Mouse (Mus musculus) liver, adult 2 months (tissue): ENCODE data around the gene B2m. TPM values are rescaled to one million over a fixed set of nuclear protein-coding genes. Genes with fewer than 3 reads are reported as not detected.

Source experiments
- DNase-seq: peaks from one replicate; pipeline ENCODE4 v3.0.0-alpha.2; 2011; ENCODE audit warnings: low read depth, low spot score; ENCODE audit errors: extremely low read depth
- H3K27ac ChIP-seq: fragments of 200-500 bp; replicated peaks from 2 replicates; pipeline ENCODE4 v1.5.1; 2012; ENCODE audit warnings: low read depth, mild to moderate bottlenecking, control low read depth, inconsistent platforms, low read length; ENCODE audit not compliant: insufficient read depth
- H3K27me3 ChIP-seq: fragments of 200-500 bp; 2 replicates; pipeline ENCODE4 v1.6.1; 2012; ENCODE audit warnings: mild to moderate bottlenecking, moderate library complexity, low read length, inconsistent platforms; ENCODE audit not compliant: control insufficient read depth, insufficient read depth
- H3K36me3 ChIP-seq: fragments of 200-500 bp; 2 replicates; pipeline ENCODE4 v1.6.1; 2012; ENCODE audit warnings: low read length, inconsistent platforms; ENCODE audit not compliant: control insufficient read depth, insufficient read depth
- H3K4me1 ChIP-seq: fragments of 200-500 bp; 2 replicates; pipeline ENCODE4 v1.6.1; 2011; ENCODE audit warnings: low read length; ENCODE audit not compliant: control insufficient read depth, insufficient read depth
- H3K4me3 ChIP-seq: fragments of 200-500 bp; 2 replicates; pipeline ENCODE4 v1.5.1; 2011; ENCODE audit warnings: low read depth, mild to moderate bottlenecking, control low read depth, low read length, moderate library complexity; ENCODE audit not compliant: insufficient read depth
- H3K79me2 ChIP-seq: fragments of 200-500 bp; 2 replicates; pipeline ENCODE4 v1.6.1; 2012; ENCODE audit warnings: inconsistent platforms, mild to moderate bottlenecking, low read length, moderate library complexity; ENCODE audit not compliant: control insufficient read depth, insufficient read depth
- H3K9ac ChIP-seq: fragments of 200-500 bp; 2 replicates; pipeline ENCODE4 v1.6.1; 2012; ENCODE audit warnings: low read depth, mild to moderate bottlenecking, control low read depth, inconsistent platforms, low read length
- CTCF ChIP-seq: fragments of 200-500 bp; IDR thresholded peaks from 2 replicates; pipeline ENCODE4 v1.5.1; 2011; ENCODE audit warnings: low read depth, low read length, control low read depth
- POLR2A ChIP-seq: fragments of 200-500 bp; IDR thresholded peaks from 2 replicates; pipeline ENCODE4 v1.6.1; 2011; ENCODE audit warnings: low read length, control low read depth; ENCODE audit not compliant: insufficient read depth; ENCODE audit errors: extremely low read depth
- WGBS: fragments of 180-500 bp; shearing (Covaris S2); methylation state at CpG from one replicate; pipeline ENCODE4 v1.1.7; 2018; 5-methylcytosine and 5-hydroxymethylcytosine counted together
- polyA plus RNA-seq: library from polyadenylated mRNA; depleted of rRNA; stranded (reverse); fragments of >200 nt; gene quantifications from 2 replicates; pipeline ENCODE4 v1.2.3, GENCODE M21; 2012
- total RNA-seq: library from RNA; depleted of rRNA; stranded (reverse); fragments of >200 nt; gene quantifications from 2 replicates; pipeline ENCODE4 v1.2.3, GENCODE M21; 2014

The B2m gene
- total and polyA plus RNA-seq, 2 experiments: 1,615 to 2,555 TPM

GRCm38 (mm10) chr2:122146687-122147086 is 799 bp upstream of the B2m start:
- no peak overlapping the region for H3K9ac ChIP-seq
- WGBS: 19% methylated on average over 6 of the region's 6 CpGs
- H3K4me1 ChIP-seq: peaks cover 19% of the 10 kb centered on the region
- no peak for TF ChIP-seq POLR2A
- no peak for TF ChIP-seq CTCF
- peak overlapping the region; percentile 33 for H3K27ac ChIP-seq
- peaks cover 19% of the 10 kb centered on the region for H3K36me3 ChIP-seq
- DNase-seq: no peak
- H3K79me2 ChIP-seq: peaks cover 32% of the 10 kb centered on the region; the same call in 1 of the 2 replicates
- H3K4me3 ChIP-seq: no peak overlapping the region
- no peaks in the 10 kb centered on the region for H3K27me3 ChIP-seq

GRCm38 (mm10) chr2:122148242-122148917 is 894 bp downstream of the B2m start:
- peak overlapping the region; percentile 86 for H3K4me3 ChIP-seq
- TF ChIP-seq CTCF (no peak), POLR2A (no peak)
- peaks cover 34% of the 10 kb centered on the region for H3K36me3 ChIP-seq
- peaks cover 35% of the 10 kb centered on the region; the same call in 1 of the 2 replicates for H3K79me2 ChIP-seq
- H3K4me1 ChIP-seq: peaks cover 30% of the 10 kb centered on the region
- peak; percentile 73 for DNase-seq
- H3K27ac ChIP-seq: peak overlapping the region; percentile 96
- peak overlapping the region; percentile 90 for H3K9ac ChIP-seq
- H3K27me3 ChIP-seq: no peaks in the 10 kb centered on the region
- under 1% methylated on average over 18 of the region's 18 CpGs for WGBS

- H3K9ac ChIP-seq: peak overlapping the region; percentile 90
- DNase-seq: peak; percentile 45
Measured at GRCm38 (mm10) chr2:122149316-122149715, 1.8 kb downstream of the B2m start.

GRCm38 (mm10) chr2:122149716-122150115 is 2.2 kb downstream of the B2m start:
- DNase-seq: no peak
- peak overlapping the region; percentile 86 for H3K4me3 ChIP-seq
- TF ChIP-seq CTCF (no peak), POLR2A (no peak)
- no peaks in the 10 kb centered on the region for H3K27me3 ChIP-seq
- H3K79me2 ChIP-seq: peaks cover 35% of the 10 kb centered on the region; the same call in 1 of the 2 replicates
- WGBS: 11% methylated on average over 3 of the region's 3 CpGs
- H3K27ac ChIP-seq: peak overlapping the region; percentile 96; the same call in 1 of the 2 replicates
- peak overlapping the region; percentile 90 for H3K9ac ChIP-seq
- H3K36me3 ChIP-seq: peaks cover 41% of the 10 kb centered on the region
- peaks cover 32% of the 10 kb centered on the region for H3K4me1 ChIP-seq

More at GRCm38 (mm10) chr2:122149316-122149715, 1.8 kb downstream of the B2m start:
- peaks cover 30% of the 10 kb centered on the region for H3K4me1 ChIP-seq
- TF ChIP-seq POLR2A (no peak), CTCF (no peak)
- H3K27me3 ChIP-seq: no peaks in the 10 kb centered on the region
- H3K27ac ChIP-seq: peak overlapping the region; percentile 96
- H3K79me2 ChIP-seq: peaks cover 35% of the 10 kb centered on the region; the same call in 1 of the 2 replicates
- peak overlapping the region; percentile 86 for H3K4me3 ChIP-seq
- peaks cover 39% of the 10 kb centered on the region for H3K36me3 ChIP-seq
- 12% methylated on average over 6 of the region's 6 CpGs for WGBS

GRCm38 (mm10) chr2:122151221-122151620 is 3.7 kb downstream of the B2m start:
- peaks cover 43% of the 10 kb centered on the region for H3K4me1 ChIP-seq
- DNase-seq: peak; percentile 87
- WGBS: 76% methylated on average over 1 of the region's 1 CpGs
- H3K9ac ChIP-seq: peak overlapping the region; percentile 44
- peak overlapping the region; percentile 0 for H3K27ac ChIP-seq
- H3K27me3 ChIP-seq: no peaks in the 10 kb centered on the region
- H3K4me3 ChIP-seq: no peak overlapping the region; the same call in 1 of the 2 replicates
- H3K79me2 ChIP-seq: peaks cover 35% of the 10 kb centered on the region; the same call in 1 of the 2 replicates
- peaks cover 46% of the 10 kb centered on the region for H3K36me3 ChIP-seq
- no peak for TF ChIP-seq POLR2A
- TF ChIP-seq CTCF: no peak

DNA sequence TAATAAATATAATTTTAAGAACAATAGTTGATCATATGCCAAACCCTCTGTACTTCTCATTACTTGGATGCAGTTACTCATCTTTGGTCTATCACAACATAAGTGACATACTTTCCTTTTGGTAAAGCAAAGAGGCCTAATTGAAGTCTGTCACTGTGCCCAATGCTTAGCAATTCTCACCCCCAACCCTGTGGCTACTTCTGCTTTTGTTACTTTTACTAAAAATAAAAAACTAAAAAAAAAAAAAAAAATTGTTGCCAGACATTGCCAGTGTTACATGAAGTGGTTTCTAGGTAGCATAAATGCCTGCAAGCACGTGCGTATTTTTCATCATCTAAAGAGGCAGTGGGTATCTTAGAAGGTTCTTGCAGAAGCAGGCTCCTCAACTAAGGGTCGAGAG is 5.4 kb downstream of the B2m start:
- WGBS: 90% methylated on average over 3 of the region's 3 CpGs
- no peak for TF ChIP-seq POLR2A
- no peak for TF ChIP-seq CTCF
- H3K27me3 ChIP-seq: no peaks in the 10 kb centered on the region
- no peak for DNase-seq
- peaks cover 46% of the 10 kb centered on the region for H3K36me3 ChIP-seq
- H3K27ac ChIP-seq: no peak overlapping the region
- H3K4me3 ChIP-seq: no peak overlapping the region
- H3K4me1 ChIP-seq: peaks cover 43% of the 10 kb centered on the region
- peaks cover 33% of the 10 kb centered on the region; the same call in 1 of the 2 replicates for H3K79me2 ChIP-seq
- no peak overlapping the region for H3K9ac ChIP-seq
